Mouse (Mus musculus) spleen, postnatal 0 days (tissue): Measurements from ENCODE around the gene Pbld2. TPM values are rescaled to one million over a fixed set of nuclear protein-coding genes. Genes with fewer than 3 reads are reported as not detected.

Experiments
- polyA plus RNA-seq: library from polyadenylated mRNA; unstranded; fragments of >200 nt; fragmentation: Nextera tagmentation; extraction: Ambion mirVana; gene quantifications from 2 replicates; pipeline ENCODE4 v1.2.1, GENCODE M21; 2015

The Pbld2 gene
- 0.29 and 0.56 TPM in 2 replicates for polyA plus RNA-seq

GRCm38 (mm10) chr10:63023749-63024579, at the start of gene Pbld2, which contains the start of gene Hnrnph3:
Pbld2 (plus strand) TSS chr10:63024315.
Hnrnph3 (minus strand) TSS chr10:63024217.

DNA sequence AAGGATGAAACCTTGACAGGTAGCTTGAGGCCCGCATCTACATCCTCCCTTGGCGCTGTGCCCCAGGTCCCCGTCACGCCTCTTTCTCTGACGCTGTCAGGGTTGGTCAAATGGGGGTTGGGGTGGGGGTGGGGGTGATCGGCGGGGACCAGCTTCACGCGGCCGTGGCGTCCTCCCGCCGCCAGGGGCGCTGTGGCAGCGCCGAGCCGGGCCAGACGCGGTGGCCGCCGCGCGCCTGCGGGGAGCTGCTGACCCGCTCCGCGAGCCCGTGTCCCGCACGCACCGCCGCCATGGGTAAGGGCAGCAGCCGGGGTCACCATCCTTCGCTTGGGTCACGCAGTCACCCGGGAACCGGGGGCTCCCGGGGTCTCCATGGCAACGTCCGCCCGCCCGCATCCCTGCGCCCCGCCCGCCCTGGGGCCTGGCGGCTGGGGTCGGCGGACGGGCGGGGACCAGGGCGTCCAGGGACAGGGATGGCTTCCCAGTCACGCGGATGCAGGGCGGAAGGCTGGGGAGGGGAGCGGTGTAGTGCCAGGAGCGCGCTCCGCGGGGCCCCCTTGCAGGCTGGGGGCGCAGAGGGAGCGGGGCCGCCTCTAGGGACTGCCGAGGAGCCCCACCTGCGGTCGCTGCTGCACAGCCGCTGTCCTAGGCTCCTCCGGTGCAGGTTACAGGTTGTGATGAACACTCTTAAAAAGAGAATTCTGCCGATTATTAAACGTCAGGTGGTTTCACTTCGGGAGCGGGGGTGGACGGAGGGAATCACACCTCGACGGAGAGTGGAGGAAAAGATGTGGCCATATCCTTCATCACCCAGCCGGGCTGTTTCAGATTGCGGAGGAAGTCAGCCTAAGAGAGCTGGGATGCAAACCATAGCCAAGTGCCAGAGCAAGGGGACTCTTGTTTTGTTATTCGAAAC, 43.8 kb upstream of the Pbld2 start, which contains the start of gene Rufy2:
Rufy2 (plus strand) TSS at position 185 of the 916 bp plus-strand sequence.

DNA sequence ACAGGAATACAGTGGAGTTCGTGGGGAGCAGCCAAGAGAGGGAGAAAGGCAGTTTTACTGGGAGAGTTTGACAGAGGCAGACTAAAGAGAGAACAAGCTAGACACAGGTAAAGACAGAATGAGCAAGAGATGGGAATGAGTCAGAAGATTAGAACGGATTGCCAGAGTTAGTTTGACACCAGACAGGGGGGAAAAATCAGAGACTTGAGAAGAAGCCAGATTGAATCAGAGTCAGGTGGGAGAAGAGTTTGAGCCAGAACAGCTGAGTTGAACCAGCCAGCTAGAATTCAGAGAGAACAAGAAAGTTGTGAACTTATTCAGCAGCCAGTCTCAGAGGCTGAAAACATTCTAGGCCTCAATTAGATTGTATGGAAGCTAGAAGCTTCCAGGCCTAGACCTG, 35.7 kb downstream of the Pbld2 start, which contains the start of gene Pbld1:
Pbld1 (plus strand) TSS at position 301 of the 400 bp plus-strand sequence.

DNA sequence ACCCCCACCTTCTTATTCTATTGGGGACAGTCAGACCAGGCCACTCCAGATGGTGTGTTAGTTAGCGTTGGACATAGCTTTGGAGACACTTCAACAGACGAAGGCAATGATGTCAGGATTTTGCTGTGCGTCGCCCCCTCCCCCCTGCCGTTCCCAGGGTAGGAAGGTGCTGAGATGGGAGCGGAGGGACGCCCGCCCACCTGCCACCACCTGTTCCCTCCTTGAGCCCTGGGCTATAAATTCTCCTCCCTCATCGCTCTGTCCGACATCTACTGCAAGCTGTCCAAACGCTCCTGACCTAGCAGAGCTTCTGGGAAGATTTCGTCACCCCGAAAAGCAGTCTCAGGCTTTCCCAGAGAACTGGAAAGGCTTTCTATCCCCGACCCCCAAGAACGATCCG, 75.4 kb downstream of the Pbld2 start, which contains the start of gene Atoh7:
Atoh7 (plus strand) TSS at position 131 of the 400 bp plus-strand sequence.

Other genes with a start within 250 kb of the Pbld2 start
- 60.3 and 62.3 TPM in 2 replicates for gene Ccar1, start 232.0 kb upstream of the Pbld2 start, polyA plus RNA-seq
- gene Tet1, start 115.3 kb upstream of the Pbld2 start, polyA plus RNA-seq = 4.9 and 6.6 TPM in 2 replicates
- gene Slc25a16, start 103.7 kb upstream of the Pbld2 start, polyA plus RNA-seq = 11.3 and 12.5 TPM in 2 replicates
- gene Dna2, start 77.3 kb upstream of the Pbld2 start, polyA plus RNA-seq = 34.3 and 36.7 TPM in 2 replicates
- gene Rufy2, start 44.1 kb upstream of the Pbld2 start, polyA plus RNA-seq = 6.9 and 9.4 TPM in 2 replicates
- gene Hnrnph3, start 98 bp upstream of the Pbld2 start, polyA plus RNA-seq = 34.3 and 40.4 TPM in 2 replicates
- gene Pbld1, start 35.8 kb downstream of the Pbld2 start, polyA plus RNA-seq = 0.85 and 0.99 TPM in 2 replicates
- gene Atoh7, start 75.3 kb downstream of the Pbld2 start, polyA plus RNA-seq = not detected in 2 replicates
- gene Mypn, start 179.6 kb downstream of the Pbld2 start, polyA plus RNA-seq = 0.04 and 0.06 TPM in 2 replicates
- 39.0 and 42.2 TPM in 2 replicates for gene Herc4, start 219.5 kb downstream of the Pbld2 start, polyA plus RNA-seq